Mouse (Mus musculus): Measurements from ENCODE around the gene Zbtb16. TPM values are rescaled to one million over a fixed set of nuclear protein-coding genes. Genes with fewer than 3 reads are reported as not detected.

The Zbtb16 gene
- polyA plus RNA-seq, 1 experiment from 2014 or later: 0.57 TPM

DNA sequence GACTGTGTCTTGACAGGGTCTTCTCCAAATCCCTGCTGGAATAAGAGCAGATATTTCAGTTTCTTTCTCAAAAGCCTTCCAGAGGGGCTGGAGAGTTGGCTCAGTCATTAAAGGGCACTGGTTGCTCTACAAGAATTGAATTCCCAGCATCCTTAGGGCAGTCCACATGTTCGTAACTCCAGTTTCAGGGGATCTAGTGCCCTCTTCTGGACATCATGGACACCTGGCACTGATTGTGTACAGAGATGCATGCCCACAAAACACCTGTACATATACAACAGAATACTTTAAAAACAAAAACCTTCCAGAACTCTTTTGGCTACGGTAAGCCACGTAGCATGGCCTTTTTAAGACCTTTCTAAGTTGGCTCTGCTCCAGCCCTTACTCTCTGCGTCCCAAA, 20.2 kb upstream of the Zbtb16 start:
- H3K4me2 ChIP-seq: no peak overlapping the region
- 0 out of 2 replicates have a peak, but pooled peaks cover 1% of the 10 kb centered on the region for H3K27me3 ChIP-seq (ENCODE audit: control insufficient read depth, insufficient read depth, low read length)
- 0 out of 2 replicates have a peak, but pooled peaks cover 5% of the 10 kb centered on the region for H3K4me1 ChIP-seq (ENCODE audit: control insufficient read depth, insufficient read depth, low read length)
- H3K9ac ChIP-seq (ENCODE audit: low read depth, low read length): no peak overlapping the region
- H3K36me3 ChIP-seq (ENCODE audit: control insufficient read depth, insufficient read depth, low read length): no peaks in the 10 kb centered on the region
- no peak overlapping the region for H3K4me3 ChIP-seq (ENCODE audit: low read depth, low read length)
- ATAC-seq (replicated peaks; ENCODE audit: insufficient number of reproducible peaks, low FRiP score, low TSS enrichment): no peak
- 79% methylated on average over 4 of the region's 4 CpGs for WGBS (ENCODE audit: insufficient replicate concordance)
- H3K9me3 ChIP-seq (replicated peaks; ENCODE audit: control insufficient read depth, low read length): no peaks in the 10 kb centered on the region
- no peak overlapping the region for H3K27ac ChIP-seq (ENCODE audit: low read depth, low read length)

DNA sequence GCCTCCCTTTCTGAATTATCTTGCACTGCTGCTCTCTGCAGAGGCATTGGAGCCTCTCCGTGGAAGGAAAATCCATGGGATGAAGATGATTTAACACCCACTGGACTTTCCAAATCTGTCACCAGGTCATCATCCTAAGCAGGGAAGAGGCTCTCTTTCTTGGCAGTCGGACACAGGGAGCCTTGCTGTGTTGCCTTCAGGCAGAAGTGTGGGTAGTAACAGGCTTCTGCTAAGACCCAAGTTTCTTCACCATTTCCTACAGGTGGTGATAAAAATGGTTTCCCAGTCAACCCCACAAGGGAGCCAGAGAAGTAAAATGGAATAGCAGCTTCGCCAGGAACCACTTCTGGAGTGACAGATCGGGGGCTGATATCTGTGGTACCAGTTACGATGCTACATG, 13.5 kb upstream of the Zbtb16 start:
- WGBS (ENCODE audit: insufficient replicate concordance): 69% methylated on average over 5 of the region's 5 CpGs
- no peaks in the 10 kb centered on the region for H3K9me3 ChIP-seq (replicated peaks; ENCODE audit: control insufficient read depth, low read length)
- H3K4me1 ChIP-seq (ENCODE audit: control insufficient read depth, insufficient read depth, low read length): no peaks in the 10 kb centered on the region
- H3K27ac ChIP-seq (ENCODE audit: low read depth, low read length): no peak overlapping the region
- no peaks in the 10 kb centered on the region for H3K27me3 ChIP-seq (ENCODE audit: control insufficient read depth, insufficient read depth, low read length)
- H3K36me3 ChIP-seq (ENCODE audit: control insufficient read depth, insufficient read depth, low read length): no peaks in the 10 kb centered on the region
- H3K4me3 ChIP-seq (ENCODE audit: low read depth, low read length): no peak overlapping the region
- ATAC-seq (replicated peaks; ENCODE audit: insufficient number of reproducible peaks, low FRiP score, low TSS enrichment): no peak
- no peak overlapping the region for H3K9ac ChIP-seq (ENCODE audit: low read depth, low read length)
- H3K4me2 ChIP-seq: no peak overlapping the region

DNA sequence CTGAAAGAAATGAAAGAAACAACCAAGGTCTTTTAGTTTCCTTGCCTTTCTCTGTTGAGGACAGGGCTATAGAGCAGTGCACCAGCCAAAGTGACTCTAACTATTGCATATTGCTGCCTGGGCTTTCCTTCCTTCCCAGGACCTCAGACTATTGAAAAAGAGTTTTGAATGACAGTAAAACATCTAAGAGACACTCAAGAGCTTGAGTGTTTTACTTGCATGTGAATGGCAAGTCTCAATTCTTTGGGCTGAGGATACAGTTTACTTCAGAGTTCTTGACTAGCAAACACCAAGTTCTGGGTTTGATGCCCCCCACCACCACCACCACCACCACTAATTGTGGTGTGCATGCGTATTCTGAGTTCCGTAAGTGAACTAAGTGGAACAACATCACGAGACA, 3.5 kb upstream of the Zbtb16 start:
- no peak overlapping the region for H3K4me2 ChIP-seq
- H3K4me3 ChIP-seq (ENCODE audit: low read depth, low read length): no peak overlapping the region
- H3K36me3 ChIP-seq (ENCODE audit: control insufficient read depth, insufficient read depth, low read length): no peaks in the 10 kb centered on the region
- peaks cover 36% of the 10 kb centered on the region for H3K27me3 ChIP-seq (ENCODE audit: control insufficient read depth, insufficient read depth, low read length)
- peaks cover 17% of the 10 kb centered on the region; the same call in 1 of the 2 replicates for H3K4me1 ChIP-seq (ENCODE audit: control insufficient read depth, insufficient read depth, low read length)
- no peak overlapping the region for H3K27ac ChIP-seq (ENCODE audit: low read depth, low read length)
- 89% methylated on average over 3 of the region's 3 CpGs for WGBS (ENCODE audit: insufficient replicate concordance)
- ATAC-seq (replicated peaks; ENCODE audit: insufficient number of reproducible peaks, low FRiP score, low TSS enrichment): no peak
- no peaks in the 10 kb centered on the region for H3K9me3 ChIP-seq (replicated peaks; ENCODE audit: control insufficient read depth, low read length)
- H3K9ac ChIP-seq (ENCODE audit: low read depth, low read length): no peak overlapping the region

DNA sequence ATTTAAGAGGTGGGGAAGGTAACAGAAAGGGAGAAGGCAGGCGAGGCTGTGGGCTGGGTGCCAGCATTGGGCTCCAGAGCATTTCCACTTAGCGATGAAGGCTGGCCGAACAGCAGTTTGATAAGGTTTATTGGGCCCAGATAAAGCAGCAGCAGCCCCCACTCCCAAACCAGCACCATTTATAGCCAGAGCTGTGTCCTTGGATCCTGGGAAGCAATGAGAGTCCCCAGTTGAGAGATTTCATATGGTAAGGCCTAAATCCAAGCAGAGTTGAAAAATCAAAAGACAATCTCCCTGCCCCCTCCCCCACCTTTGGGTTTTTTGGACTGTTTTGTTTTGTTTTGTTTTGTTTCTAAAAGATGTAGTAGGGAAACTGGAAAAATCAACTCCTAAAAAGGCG, 2.3 kb upstream of the Zbtb16 start:
- ATAC-seq (replicated peaks; ENCODE audit: insufficient number of reproducible peaks, low FRiP score, low TSS enrichment): no peak
- 0 out of 2 replicates have a peak overlapping the region, but pooled peaks have one; percentile 11 for H3K4me2 ChIP-seq
- H3K27ac ChIP-seq (ENCODE audit: low read depth, low read length): no peak overlapping the region
- H3K27me3 ChIP-seq (ENCODE audit: control insufficient read depth, insufficient read depth, low read length): peaks cover 48% of the 10 kb centered on the region
- no peaks in the 10 kb centered on the region for H3K36me3 ChIP-seq (ENCODE audit: control insufficient read depth, insufficient read depth, low read length)
- no peaks in the 10 kb centered on the region for H3K9me3 ChIP-seq (replicated peaks; ENCODE audit: control insufficient read depth, low read length)
- H3K9ac ChIP-seq (ENCODE audit: low read depth, low read length): no peak overlapping the region
- WGBS (ENCODE audit: insufficient replicate concordance): 40% methylated on average over 4 of the region's 4 CpGs
- peaks cover 17% of the 10 kb centered on the region; the same call in 1 of the 2 replicates for H3K4me1 ChIP-seq (ENCODE audit: control insufficient read depth, insufficient read depth, low read length)
- no peak overlapping the region for H3K4me3 ChIP-seq (ENCODE audit: low read depth, low read length)

DNA sequence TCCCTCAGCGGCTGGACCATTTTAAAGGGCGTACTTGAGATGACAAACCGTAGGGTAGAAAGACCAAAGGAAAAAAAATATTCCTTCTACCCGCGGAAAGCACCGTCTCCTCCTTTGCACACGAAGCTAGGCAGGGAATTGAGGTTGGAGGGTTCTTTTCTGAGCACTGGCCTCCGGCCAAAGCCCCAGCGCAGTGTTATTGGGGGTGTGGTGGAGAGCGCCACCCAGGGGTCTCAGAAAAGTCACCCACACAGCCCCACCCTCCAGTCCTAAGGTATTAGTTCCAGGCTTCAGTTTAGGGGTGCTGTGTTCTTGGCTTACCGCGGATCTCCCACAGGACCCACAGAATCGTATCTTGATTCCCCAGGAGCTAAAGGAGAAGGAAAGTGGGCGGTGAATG, 1.2 kb upstream of the Zbtb16 start:
- no peaks in the 10 kb centered on the region for H3K9me3 ChIP-seq (replicated peaks; ENCODE audit: control insufficient read depth, low read length)
- H3K4me2 ChIP-seq: peak overlapping the region; percentile 100
- H3K36me3 ChIP-seq (ENCODE audit: control insufficient read depth, insufficient read depth, low read length): no peaks in the 10 kb centered on the region
- peaks cover 17% of the 10 kb centered on the region; the same call in 1 of the 2 replicates for H3K4me1 ChIP-seq (ENCODE audit: control insufficient read depth, insufficient read depth, low read length)
- no peak overlapping the region for H3K27ac ChIP-seq (ENCODE audit: low read depth, low read length)
- H3K27me3 ChIP-seq (ENCODE audit: control insufficient read depth, insufficient read depth, low read length): peaks cover 60% of the 10 kb centered on the region
- ATAC-seq (replicated peaks; ENCODE audit: insufficient number of reproducible peaks, low FRiP score, low TSS enrichment): no peak
- peak overlapping the region; percentile 51; the same call in 1 of the 2 replicates for H3K4me3 ChIP-seq (ENCODE audit: low read depth, low read length)
- 3% methylated on average over 14 of the region's 14 CpGs for whole genome bisulfite sequencing (ENCODE audit: insufficient replicate concordance)
- H3K9ac ChIP-seq (ENCODE audit: low read depth, low read length): no peak overlapping the region

DNA sequence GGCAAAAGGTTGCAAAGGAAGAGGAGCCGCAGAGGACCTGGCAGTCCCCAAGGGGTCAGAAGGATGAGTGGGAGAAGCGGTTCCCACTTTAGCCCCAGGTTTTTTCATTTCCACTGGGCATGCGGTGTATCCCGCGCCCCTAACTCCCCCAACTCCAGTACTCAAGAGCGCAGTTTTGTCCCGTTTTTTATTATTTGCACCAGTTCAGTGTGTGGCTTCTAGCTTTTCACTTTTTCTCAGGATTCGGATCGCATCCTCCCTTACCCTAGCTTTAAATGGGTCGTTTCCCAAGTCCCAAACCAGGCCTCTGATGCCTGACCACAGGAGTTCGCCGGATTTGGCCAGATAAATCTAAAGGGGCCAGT, 526 bp upstream of the Zbtb16 start:
- Histone ChIP-seq H3K4me3 (ENCODE audit: low read depth, low read length) (peak overlapping the region; percentile 51), H3K27me3 (ENCODE audit: control insufficient read depth, insufficient read depth, low read length) (peaks cover 66% of the 10 kb centered on the region), H3K4me2 (peak overlapping the region; percentile 100), H3K9ac (ENCODE audit: low read depth, low read length) (no peak overlapping the region), H3K27ac (ENCODE audit: low read depth, low read length) (no peak overlapping the region), H3K4me1 (ENCODE audit: control insufficient read depth, insufficient read depth, low read length) (peaks cover 17% of the 10 kb centered on the region; the same call in 1 of the 2 replicates), H3K36me3 (ENCODE audit: control insufficient read depth, insufficient read depth, low read length) (no peaks in the 10 kb centered on the region), H3K9me3 (replicated peaks; ENCODE audit: control insufficient read depth, low read length) (no peaks in the 10 kb centered on the region)
- WGBS (ENCODE audit: insufficient replicate concordance): under 1% methylated on average over 12 of the region's 12 CpGs
- peak; percentile 4; the same call in 1 of the 2 replicates for ATAC-seq (replicated peaks; ENCODE audit: insufficient number of reproducible peaks, low FRiP score, low TSS enrichment)

DNA sequence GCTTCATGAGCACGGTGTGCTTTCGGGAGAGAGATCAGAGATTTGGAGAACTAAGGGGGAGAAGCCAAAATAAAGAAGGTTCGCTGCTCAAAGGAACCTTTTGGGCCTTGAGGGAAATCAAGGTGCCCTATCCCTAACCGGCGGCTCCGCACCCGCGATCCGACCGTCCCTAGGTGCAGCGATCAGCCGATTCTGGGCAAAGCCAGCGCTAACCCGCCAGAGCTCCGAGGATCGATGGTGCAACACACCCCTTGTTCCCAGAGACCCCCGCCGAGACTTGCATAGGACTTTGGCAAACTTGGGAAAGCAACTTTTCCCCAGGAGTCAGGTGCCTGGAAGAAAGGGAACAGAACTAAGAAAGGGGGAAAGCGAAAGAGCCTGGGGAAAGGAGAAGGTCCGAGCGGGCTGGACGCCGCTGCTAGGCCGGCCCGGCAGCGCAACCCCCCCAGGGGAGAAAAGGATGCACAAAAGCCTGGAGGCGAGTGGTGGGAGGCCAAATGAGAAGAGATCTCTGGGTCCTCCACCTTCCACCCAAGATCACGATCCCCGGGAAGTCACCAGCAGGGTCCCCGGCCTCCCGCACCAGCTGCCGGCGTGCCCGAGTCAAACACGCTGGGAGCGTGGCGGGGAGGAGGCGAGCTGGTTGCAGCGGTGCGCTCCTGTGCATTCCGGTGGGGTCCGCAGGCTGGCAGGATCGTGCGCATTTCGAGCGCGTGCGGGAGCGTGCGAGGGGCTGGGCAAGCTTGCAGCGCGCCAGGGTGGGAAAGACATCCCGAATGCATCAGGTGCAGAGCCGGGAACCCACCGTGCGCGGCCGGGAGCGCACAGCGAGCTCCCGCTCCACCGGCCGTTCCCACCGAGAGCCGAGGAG, 1.2 kb downstream of the Zbtb16 start:
- peak overlapping the region; percentile 51 for H3K4me3 ChIP-seq (ENCODE audit: low read depth, low read length)
- H3K27ac ChIP-seq (ENCODE audit: low read depth, low read length): no peak overlapping the region
- H3K9me3 ChIP-seq (replicated peaks; ENCODE audit: control insufficient read depth, low read length): no peaks in the 10 kb centered on the region
- H3K9ac ChIP-seq (ENCODE audit: low read depth, low read length): peak overlapping the region; percentile 31; the same call in 1 of the 2 replicates
- 1% methylated on average over 65 of the region's 65 CpGs for WGBS (ENCODE audit: insufficient replicate concordance)
- H3K36me3 ChIP-seq (ENCODE audit: control insufficient read depth, insufficient read depth, low read length): no peaks in the 10 kb centered on the region
- ATAC-seq (replicated peaks; ENCODE audit: insufficient number of reproducible peaks, low FRiP score, low TSS enrichment): no peak
- peaks cover 17% of the 10 kb centered on the region; the same call in 1 of the 2 replicates for H3K4me1 ChIP-seq (ENCODE audit: control insufficient read depth, insufficient read depth, low read length)
- H3K4me2 ChIP-seq: peak overlapping the region; percentile 100
- H3K27me3 ChIP-seq (ENCODE audit: control insufficient read depth, insufficient read depth, low read length): peaks cover 75% of the 10 kb centered on the region

DNA sequence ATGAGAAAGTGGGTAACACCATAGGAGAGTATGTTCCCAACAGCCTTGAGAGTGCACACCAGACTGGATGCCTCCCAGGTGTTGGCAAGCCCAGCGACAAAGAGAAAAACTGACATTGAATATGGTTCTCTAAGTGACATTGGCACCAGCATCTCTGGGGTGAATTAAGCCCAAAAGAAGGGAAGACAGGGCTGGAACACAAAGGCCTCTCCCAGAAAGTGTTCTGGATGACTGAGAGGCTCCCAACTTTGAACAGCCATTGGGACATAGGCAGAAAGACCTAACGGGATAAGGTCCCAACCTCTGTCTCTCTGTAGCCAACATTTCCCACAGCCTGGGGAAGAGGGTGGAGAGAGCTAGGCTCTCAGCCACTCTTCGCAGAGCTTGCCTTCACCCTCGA, 2.0 kb downstream of the Zbtb16 start:
- no peak overlapping the region for H3K9ac ChIP-seq (ENCODE audit: low read depth, low read length)
- WGBS (ENCODE audit: insufficient replicate concordance): 15% methylated on average over 4 of the region's 4 CpGs
- H3K27ac ChIP-seq (ENCODE audit: low read depth, low read length): no peak overlapping the region
- H3K36me3 ChIP-seq (ENCODE audit: control insufficient read depth, insufficient read depth, low read length): no peaks in the 10 kb centered on the region
- H3K27me3 ChIP-seq (ENCODE audit: control insufficient read depth, insufficient read depth, low read length): peaks cover 75% of the 10 kb centered on the region
- peak overlapping the region; percentile 100 for H3K4me2 ChIP-seq
- peaks cover 17% of the 10 kb centered on the region; the same call in 1 of the 2 replicates for H3K4me1 ChIP-seq (ENCODE audit: control insufficient read depth, insufficient read depth, low read length)
- no peak for ATAC-seq (replicated peaks; ENCODE audit: insufficient number of reproducible peaks, low FRiP score, low TSS enrichment)
- no peaks in the 10 kb centered on the region for H3K9me3 ChIP-seq (replicated peaks; ENCODE audit: control insufficient read depth, low read length)
- peak overlapping the region; percentile 51; the same call in 1 of the 2 replicates for H3K4me3 ChIP-seq (ENCODE audit: low read depth, low read length)

Measured in heart, embryonic 11.5 days (tissue).